Mouse (Mus musculus) layer of hippocampus, postnatal 36 days (tissue): Measurements from ENCODE around the gene Cacng4. TPM values are rescaled to one million over a fixed set of nuclear protein-coding genes. Genes with fewer than 3 reads are reported as not detected.

Experiments used
- DNase-seq, 2 experiments: peaks; one replicate each; pipeline ENCODE4 v3.0.0; 2022
- total RNA-seq, 2 experiments: library from RNA; stranded (reverse); gene quantifications; 2 replicates each; pipeline ENCODE4 v1.2.3; 2021

Cacng4 gene
- total RNA-seq, 2 experiments from 2014 or later: 23.6 to 26.7 TPM

GRCm38 (mm10) chr11:107714368-107714767 is 80.0 kb downstream of the Cacng4 start:
- no peak for DNase-seq

GRCm38 (mm10) chr11:107710379-107710778 is 84.0 kb downstream of the Cacng4 start:
- no peak for DNase-seq

- DNase-seq: no peak
These were observed 86.3 kb downstream of the Cacng4 start for GRCm38 (mm10) chr11:107707897-107708610.

GRCm38 (mm10) chr11:107705476-107706074 is 88.8 kb downstream of the Cacng4 start:
- no peak for DNase-seq

- no peak for DNase-seq
These were observed 89.3 kb downstream of the Cacng4 start for GRCm38 (mm10) chr11:107705060-107705459.

- no peak for DNase-seq
These were observed 90.9 kb downstream of the Cacng4 start for GRCm38 (mm10) chr11:107703272-107704134.

- no peak for DNase-seq
These were observed 94.4 kb downstream of the Cacng4 start for GRCm38 (mm10) chr11:107699967-107700366.

GRCm38 (mm10) chr11:107693338-107693737 is 101.0 kb downstream of the Cacng4 start:
- DNase-seq: no peak

GRCm38 (mm10) chr11:107691569-107691968 is 102.8 kb downstream of the Cacng4 start:
- no peak for DNase-seq

- no peak for DNase-seq
These were observed 105.9 kb downstream of the Cacng4 start for GRCm38 (mm10) chr11:107688480-107688879.

GRCm38 (mm10) chr11:107686290-107686689 is 108.1 kb downstream of the Cacng4 start:
- no peak for DNase-seq

GRCm38 (mm10) chr11:107683544-107684465 is 110.6 kb downstream of the Cacng4 start:
- no peak for DNase-seq

- no peak for DNase-seq
These were observed 111.5 kb downstream of the Cacng4 start for GRCm38 (mm10) chr11:107682694-107683355.

Other genes starting within 250 kb of the Cacng4 start
- 10 to 100 TPM; 41.4 to 52.6 TPM for gene Helz, start 246.6 kb downstream of the Cacng4 start, total RNA-seq
- gene Cacng1, start 78.0 kb downstream of the Cacng4 start, total RNA-seq: not detected
- 10 to 100 TPM; 12.0 to 12.1 TPM for gene Cacng5, start 120.5 kb upstream of the Cacng4 start, total RNA-seq